Mouse (Mus musculus): Measurements from ENCODE around the gene Epgn.

DNA sequence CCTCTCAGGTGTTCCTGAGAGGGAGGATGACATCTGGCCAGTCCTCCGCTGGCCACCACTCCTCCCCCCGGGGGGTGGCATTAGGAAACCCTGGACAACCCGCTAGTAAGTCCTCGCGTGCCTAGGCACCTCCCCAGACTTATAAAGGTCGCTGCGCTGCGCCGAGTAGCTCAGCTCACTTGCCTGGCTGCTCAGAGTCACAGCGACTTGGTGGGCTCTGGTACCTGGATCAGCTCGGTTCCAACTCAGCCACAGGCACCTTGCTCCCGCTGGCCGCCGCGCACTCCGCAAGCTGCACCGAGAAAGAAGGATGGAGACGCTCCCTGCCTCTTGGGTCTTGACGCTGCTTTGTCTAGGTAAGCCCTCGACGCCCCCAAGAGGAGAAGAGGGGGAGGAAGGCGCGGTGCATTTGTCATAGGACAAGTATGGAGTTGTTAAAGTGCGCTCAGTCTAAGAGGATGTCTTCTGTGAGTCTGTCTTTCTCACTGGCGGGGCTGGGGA is 47.2 kb downstream of the Epgn start, which contains the start of gene Ereg:
- TF ChIP-seq CTCF (IDR thresholded peaks at IDR 0.05; ENCODE audit: borderline replicate concordance, insufficient read depth, low read length) = peak; percentile 13; the same call in 1 of the 2 replicates
- peak; percentile 80 for TF ChIP-seq POLR2A (IDR thresholded peaks at IDR 0.05; ENCODE audit: low read depth, low read length)

Data from embryonic fibroblast, embryonic 13.5 days (primary cell).